Mouse (Mus musculus) small intestine, adult 2 months (tissue): ENCODE data around the gene Mamdc2. TPM values are rescaled to one million over a fixed set of nuclear protein-coding genes. Genes with fewer than 3 reads are reported as not detected.

Experiments
- H3K27ac ChIP-seq: fragments of 200-500 bp; 2 replicates; pipeline ENCODE4 v1.5.1; 2012; ENCODE audit warnings: low read depth, low read length, control low read depth, inconsistent platforms; ENCODE audit not compliant: insufficient read depth
- H3K27me3 ChIP-seq: fragments of 200-500 bp; 2 replicates; pipeline ENCODE4 v1.6.1; 2012; ENCODE audit warnings: mild to moderate bottlenecking, moderate library complexity, low read length, inconsistent platforms; ENCODE audit not compliant: control insufficient read depth, insufficient read depth
- H3K36me3 ChIP-seq: fragments of 200-500 bp; 2 replicates; pipeline ENCODE4 v1.6.1; 2012; ENCODE audit warnings: mild to moderate bottlenecking, low read length, control low read depth, inconsistent platforms; ENCODE audit not compliant: control insufficient read depth, insufficient read depth
- H3K4me1 ChIP-seq: fragments of 200-500 bp; 2 replicates; pipeline ENCODE4 v1.6.1; 2012; ENCODE audit warnings: low read length, inconsistent platforms, mixed read lengths; ENCODE audit not compliant: control insufficient read depth, insufficient read depth, insufficient read length
- H3K4me3 ChIP-seq: fragments of 200-500 bp; 2 replicates; pipeline ENCODE4 v1.5.1; 2012; ENCODE audit warnings: low read depth, mild to moderate bottlenecking, control low read depth, inconsistent platforms, low read length, moderate library complexity
- CTCF ChIP-seq: fragments of 200-500 bp; IDR thresholded peaks from 2 replicates; pipeline ENCODE4 v1.5.1; 2012; ENCODE audit warnings: low read depth, mild to moderate bottlenecking, control low read depth, inconsistent platforms, low read length, moderate library complexity, mixed read lengths; ENCODE audit not compliant: insufficient replicate concordance, insufficient read length; ENCODE audit errors: extremely low read depth
- POLR2A ChIP-seq: fragments of 200-500 bp; IDR thresholded peaks from 2 replicates; pipeline ENCODE4 v1.6.1; 2012; ENCODE audit warnings: low read depth, mild to moderate bottlenecking, control low read depth, inconsistent platforms, low read length, moderate library complexity
- whole genome bisulfite sequencing: fragments of 180-500 bp; shearing (Covaris S2); methylation state at CpG from one replicate; pipeline ENCODE4 v1.1.7; 2018; 5-methylcytosine and 5-hydroxymethylcytosine counted together
- polyA plus RNA-seq: library from polyadenylated mRNA; depleted of rRNA; stranded (reverse); fragments of >200 nt; gene quantifications from 2 replicates; pipeline ENCODE4 v1.2.3, GENCODE M21; 2012

The Mamdc2 gene
- polyA plus RNA-seq, 1 experiment = 1.8 TPM

DNA sequence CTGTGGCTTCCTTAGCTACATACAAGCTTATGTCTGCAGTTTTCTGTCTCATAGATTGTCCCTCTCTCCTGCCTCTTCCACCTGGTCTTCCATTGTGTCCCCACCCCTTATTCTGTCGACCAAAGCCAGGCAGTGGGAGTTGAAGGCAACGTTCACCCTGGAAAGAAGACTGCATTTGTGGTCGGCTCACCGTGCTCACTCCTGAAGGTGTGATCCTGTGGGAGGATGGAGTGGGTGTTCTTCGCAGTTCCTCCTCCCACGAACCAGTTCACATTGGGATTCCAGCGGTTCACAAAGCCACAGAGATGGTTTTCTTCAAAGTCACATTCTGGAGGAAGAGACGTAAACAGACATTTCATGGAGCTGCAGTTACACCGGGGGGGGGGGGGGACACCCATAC is 74.5 kb downstream of the Mamdc2 start:
- no peaks in the 10 kb centered on the region for H3K27me3 ChIP-seq
- H3K4me1 ChIP-seq = no peaks in the 10 kb centered on the region
- H3K4me3 ChIP-seq = no peak overlapping the region
- H3K36me3 ChIP-seq = no peaks in the 10 kb centered on the region
- WGBS = 60% methylated on average over 9 of the region's 9 CpGs
- TF ChIP-seq POLR2A (no peak), CTCF (no peak)
- no peak overlapping the region for H3K27ac ChIP-seq

GRCm38 (mm10) chr19:23373287-23373686 is 75.0 kb downstream of the Mamdc2 start:
- 42% methylated on average over 8 of the region's 8 CpGs for WGBS
- TF ChIP-seq POLR2A (no peak), CTCF (peak; percentile 55; the same call in 1 of the 2 replicates)

GRCm38 (mm10) chr19:23369275-23369674 is 79.0 kb downstream of the Mamdc2 start:
- WGBS = 84% methylated on average over 4 of the region's 4 CpGs
- TF ChIP-seq POLR2A (no peak), CTCF (no peak)

More at GRCm38 (mm10) chr19:23373287-23373686, 75.0 kb downstream of the Mamdc2 start:
- Histone ChIP-seq H3K4me3 (no peak overlapping the region), H3K4me1 (no peaks in the 10 kb centered on the region), H3K36me3 (no peaks in the 10 kb centered on the region), H3K27ac (no peak overlapping the region), H3K27me3 (no peaks in the 10 kb centered on the region)

DNA sequence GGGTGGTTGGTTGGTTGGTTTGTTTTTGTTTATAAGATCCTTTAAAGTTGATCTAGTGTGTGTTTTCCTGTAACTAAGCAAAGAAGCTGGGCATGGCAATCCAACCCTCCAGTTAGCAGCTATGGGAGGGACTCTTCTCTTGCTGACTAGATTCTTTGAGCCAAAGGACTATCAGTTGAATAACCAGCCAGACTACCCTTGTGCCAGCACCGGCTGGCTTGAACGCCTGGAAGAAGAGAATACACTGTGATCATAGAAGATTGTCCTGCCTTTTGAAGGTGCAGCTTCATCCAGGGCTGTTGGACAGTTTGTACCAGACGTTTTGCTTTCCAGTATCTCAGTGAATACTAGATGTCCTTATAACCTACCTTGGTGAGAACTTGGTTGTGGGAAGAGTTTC is 86.2 kb downstream of the Mamdc2 start:
- Histone ChIP-seq H3K4me1 (no peaks in the 10 kb centered on the region), H3K36me3 (no peaks in the 10 kb centered on the region), H3K27ac (no peak overlapping the region), H3K27me3 (no peaks in the 10 kb centered on the region), H3K4me3 (no peak overlapping the region)
- TF ChIP-seq CTCF (no peak), POLR2A (no peak)
- 68% methylated on average over 3 of the region's 3 CpGs for WGBS

More at GRCm38 (mm10) chr19:23369275-23369674, 79.0 kb downstream of the Mamdc2 start:
- no peaks in the 10 kb centered on the region for H3K36me3 ChIP-seq
- H3K27me3 ChIP-seq = no peaks in the 10 kb centered on the region
- H3K4me1 ChIP-seq = no peaks in the 10 kb centered on the region
- no peak overlapping the region for H3K4me3 ChIP-seq
- no peak overlapping the region for H3K27ac ChIP-seq

GRCm38 (mm10) chr19:23361124-23361523 is 87.1 kb downstream of the Mamdc2 start:
- Histone ChIP-seq H3K27me3 (no peaks in the 10 kb centered on the region), H3K36me3 (no peaks in the 10 kb centered on the region), H3K4me1 (no peaks in the 10 kb centered on the region), H3K4me3 (no peak overlapping the region), H3K27ac (no peak overlapping the region)
- 69% methylated on average over 4 of the region's 4 CpGs for WGBS
- TF ChIP-seq POLR2A = no peak
- TF ChIP-seq CTCF = no peak

DNA sequence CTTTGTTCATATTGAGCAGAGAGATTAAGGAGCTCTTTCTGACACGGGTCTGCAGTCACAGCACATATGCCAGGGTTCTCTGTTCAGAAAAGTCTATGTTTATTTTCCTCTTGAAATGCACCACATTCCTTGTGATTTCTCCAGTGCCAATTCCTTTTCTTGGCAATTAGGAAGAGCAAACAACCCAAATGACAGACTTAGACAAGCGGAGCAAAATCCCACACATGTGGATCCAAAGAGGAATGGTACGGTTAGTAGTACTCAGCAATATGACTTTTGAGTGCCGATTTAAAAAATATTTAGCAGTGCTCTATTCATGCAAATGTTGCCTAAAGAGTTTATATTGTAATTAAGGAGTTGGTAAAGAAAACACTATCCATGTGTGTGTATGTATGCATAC is 87.7 kb downstream of the Mamdc2 start:
- Histone ChIP-seq H3K27me3 (no peaks in the 10 kb centered on the region), H3K4me1 (no peaks in the 10 kb centered on the region), H3K36me3 (no peaks in the 10 kb centered on the region), H3K4me3 (no peak overlapping the region), H3K27ac (no peak overlapping the region)
- WGBS = 69% methylated on average over 4 of the region's 4 CpGs
- TF ChIP-seq CTCF (no peak), POLR2A (no peak)

- no peak overlapping the region for H3K27ac ChIP-seq
- no peak overlapping the region for H3K4me3 ChIP-seq
- no peaks in the 10 kb centered on the region for H3K4me1 ChIP-seq
- H3K36me3 ChIP-seq = no peaks in the 10 kb centered on the region
- H3K27me3 ChIP-seq = no peaks in the 10 kb centered on the region
- no peak for TF ChIP-seq POLR2A
- TF ChIP-seq CTCF = no peak
- WGBS = 87% methylated on average over 5 of the region's 5 CpGs
Measured at GRCm38 (mm10) chr19:23357253-23357652, 91.0 kb downstream of the Mamdc2 start.
